Mouse (Mus musculus): ENCODE results near the gene Pigo.

DNA sequence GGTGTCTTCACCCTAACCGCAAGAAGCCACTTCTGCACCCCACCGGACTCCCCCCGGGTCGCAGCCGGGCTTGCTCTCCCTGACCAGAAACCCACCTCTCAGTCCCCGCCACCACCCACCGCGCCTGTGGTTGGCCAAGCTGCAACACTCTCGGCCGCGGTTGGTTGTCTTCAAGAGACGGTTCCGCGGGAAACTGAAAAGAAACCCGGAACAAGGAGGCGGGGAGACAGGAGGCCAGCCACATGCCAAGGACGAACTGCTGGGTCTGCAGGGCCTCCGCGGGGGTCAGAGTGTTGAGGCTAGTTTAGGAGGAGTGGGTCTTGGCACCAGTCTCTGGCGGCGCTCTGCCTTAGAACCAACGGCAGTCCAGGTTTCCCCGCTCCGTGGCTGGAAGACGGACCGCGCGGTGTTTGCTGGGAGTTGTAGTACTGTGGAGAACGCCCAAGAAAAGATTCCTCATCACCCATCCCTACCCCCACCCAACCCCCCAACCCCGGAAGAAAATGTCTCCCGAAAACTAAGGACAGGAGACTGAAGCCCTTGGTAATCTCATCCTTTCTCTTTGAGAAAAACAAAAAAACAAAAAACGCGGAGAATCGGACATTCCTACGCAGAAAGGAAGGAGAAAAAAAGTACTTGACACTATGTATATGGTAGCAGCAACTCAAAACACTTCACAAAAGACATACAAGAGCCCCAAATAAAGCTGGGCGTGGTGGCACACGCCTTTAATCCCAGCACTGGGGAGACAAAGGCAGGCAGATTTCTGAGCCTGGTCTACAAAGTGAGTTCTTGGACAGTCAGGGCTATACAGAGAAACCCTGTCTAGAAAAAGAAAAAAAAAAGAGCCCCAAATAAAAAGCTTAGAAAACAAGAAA, 15.2 kb downstream of the Pigo start, which contains the start of gene Fancg:
- TF ChIP-seq CTCF (IDR thresholded peaks at IDR 0.05; ENCODE audit: insufficient read depth, low read length) = no peak
- TF ChIP-seq POLR2A (IDR thresholded peaks at IDR 0.05; ENCODE audit: borderline replicate concordance, extremely low read depth, low read depth, low read length) = 0 out of 2 replicates have a peak, but pooled peaks have one; percentile 8

All from lung, adult 2 months (tissue).